Mouse (Mus musculus): ENCODE data around the gene Mgat5.
A peak's percentile ranks its signal among the peaks of the same experiment; 100 is the strongest.

Gene Mgat5

GRCm38 (mm10) chr1:127434829-127435228 lies 230.0 kb downstream of the Mgat5 start:
- no peak for DNase-seq (ENCODE audit: low read depth, low spot score)

GRCm38 (mm10) chr1:127437091-127437490 lies 232.3 kb downstream of the Mgat5 start:
- DNase-seq (ENCODE audit: low read depth, low spot score): no peak

GRCm38 (mm10) chr1:127439452-127439891 lies 234.7 kb downstream of the Mgat5 start:
- no peak for DNase-seq (ENCODE audit: low read depth, low spot score)

GRCm38 (mm10) chr1:127441007-127441406 lies 236.2 kb downstream of the Mgat5 start:
- no peak for DNase-seq (ENCODE audit: low read depth, low spot score)

- no peak for DNase-seq (ENCODE audit: low read depth, low spot score)
Measured at GRCm38 (mm10) chr1:127441736-127442135, 236.9 kb downstream of the Mgat5 start.

GRCm38 (mm10) chr1:127442880-127443877 lies 238.4 kb downstream of the Mgat5 start:
- no peak for DNase-seq (ENCODE audit: low read depth, low spot score)

- DNase-seq (ENCODE audit: low read depth, low spot score): no peak
Measured at GRCm38 (mm10) chr1:127444836-127445485, 240.1 kb downstream of the Mgat5 start.

- no peak for DNase-seq (ENCODE audit: low read depth, low spot score)
Measured at GRCm38 (mm10) chr1:127453397-127453796, 248.6 kb downstream of the Mgat5 start.

- peak; percentile 69 for DNase-seq (ENCODE audit: low read depth, low spot score)
Measured at GRCm38 (mm10) chr1:127459015-127459451, 254.2 kb downstream of the Mgat5 start.

GRCm38 (mm10) chr1:127459576-127459975 lies 254.8 kb downstream of the Mgat5 start:
- DNase-seq (ENCODE audit: low read depth, low spot score): no peak

- DNase-seq (ENCODE audit: low read depth, low spot score): no peak
Measured at GRCm38 (mm10) chr1:127461017-127461416, 256.2 kb downstream of the Mgat5 start.

GRCm38 (mm10) chr1:127464041-127464440 lies 259.2 kb downstream of the Mgat5 start:
- no peak for DNase-seq (ENCODE audit: low read depth, low spot score)

GRCm38 (mm10) chr1:127465292-127465691 lies 260.5 kb downstream of the Mgat5 start:
- DNase-seq (ENCODE audit: low read depth, low spot score): no peak

GRCm38 (mm10) chr1:127467238-127467637 lies 262.4 kb downstream of the Mgat5 start:
- DNase-seq (ENCODE audit: low read depth, low spot score): no peak

GRCm38 (mm10) chr1:127470175-127470574 lies 265.4 kb downstream of the Mgat5 start:
- no peak for DNase-seq (ENCODE audit: low read depth, low spot score)

- DNase-seq (ENCODE audit: low read depth, low spot score): no peak
Measured at GRCm38 (mm10) chr1:127475756-127476155, 270.9 kb downstream of the Mgat5 start.

- DNase-seq (ENCODE audit: low read depth, low spot score): no peak
Measured at GRCm38 (mm10) chr1:127482911-127483310, 278.1 kb downstream of the Mgat5 start.

GRCm38 (mm10) chr1:127484188-127484587 lies 279.4 kb downstream of the Mgat5 start:
- DNase-seq (ENCODE audit: low read depth, low spot score): no peak

- no peak for DNase-seq (ENCODE audit: low read depth, low spot score)
Measured at GRCm38 (mm10) chr1:127484826-127485225, 280.0 kb downstream of the Mgat5 start.

- DNase-seq (ENCODE audit: low read depth, low spot score): no peak
Measured at GRCm38 (mm10) chr1:127487161-127487560, 282.3 kb downstream of the Mgat5 start.

- peak; percentile 44 for DNase-seq (ENCODE audit: low read depth, low spot score)
Measured at GRCm38 (mm10) chr1:127496737-127497543, 292.1 kb downstream of the Mgat5 start.

GRCm38 (mm10) chr1:127498746-127499145 lies 293.9 kb downstream of the Mgat5 start:
- no peak for DNase-seq (ENCODE audit: low read depth, low spot score)

All from retina, postnatal 7 days (tissue).